Mouse (Mus musculus) brain, embryonic 14.5 days (tissue): ENCODE measurements around the gene Abi3bp. TPM values are rescaled to one million over a fixed set of nuclear protein-coding genes. Genes with fewer than 3 reads are reported as not detected.

ENCODE experiments used
- DNase-seq: peaks from one replicate; pipeline ENCODE4 v3.0.0-alpha.2; 2011; ENCODE audit warnings: low read depth
- CTCF ChIP-seq: fragments of 200-500 bp; IDR thresholded peaks from 2 replicates; pipeline ENCODE4 v1.5.1; 2012; ENCODE audit warnings: inconsistent platforms, mild to moderate bottlenecking, moderate library complexity, borderline replicate concordance; ENCODE audit not compliant: insufficient read depth, insufficient read length; ENCODE audit errors: extremely low read depth
- POLR2A ChIP-seq: fragments of 200-500 bp; IDR thresholded peaks from 2 replicates; pipeline ENCODE4 v1.6.1; 2012; ENCODE audit warnings: mild to moderate bottlenecking, inconsistent platforms, borderline replicate concordance; ENCODE audit not compliant: poor library complexity, insufficient read depth, insufficient read length, severe bottlenecking; ENCODE audit errors: extremely low read depth
- polyA plus RNA-seq: library from polyadenylated mRNA; depleted of rRNA; stranded (reverse); fragments of >200 nt; gene quantifications from 2 replicates; pipeline ENCODE4 v1.2.3, GENCODE M21; 2012

Abi3bp gene
- polyA plus RNA-seq, 1 experiment = 0.57 TPM

- TF ChIP-seq POLR2A = no peak
- TF ChIP-seq CTCF = no peak
- DNase-seq = no peak
These were observed 115.9 kb downstream of the Abi3bp start for GRCm38 (mm10) chr16:56593581-56593980.

GRCm38 (mm10) chr16:56594866-56595265 lies 117.2 kb downstream of the Abi3bp start:
- no peak for DNase-seq
- TF ChIP-seq CTCF (no peak), POLR2A (no peak)

- DNase-seq = no peak
- TF ChIP-seq CTCF (no peak), POLR2A (no peak)
These were observed 120.7 kb downstream of the Abi3bp start for GRCm38 (mm10) chr16:56598427-56598826.

DNA sequence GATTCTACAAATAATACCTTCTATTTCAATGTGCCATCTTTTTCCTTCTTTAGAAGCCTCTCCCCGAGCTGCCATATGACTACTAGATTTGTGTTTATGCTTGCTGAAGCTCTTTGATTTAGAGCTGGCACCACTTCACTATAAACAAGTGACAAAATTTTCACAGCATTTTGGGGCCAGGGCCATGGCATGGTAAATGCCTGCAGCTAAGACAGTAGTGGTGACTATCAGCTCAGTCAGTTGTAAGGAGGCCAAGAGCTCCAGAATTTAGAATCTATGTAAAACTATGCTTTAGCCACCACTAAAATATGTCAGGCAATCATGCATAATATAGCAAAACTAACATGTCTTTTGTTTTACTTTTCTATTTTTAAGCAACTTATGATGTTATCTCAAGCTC lies 124.7 kb downstream of the Abi3bp start:
- TF ChIP-seq CTCF = no peak
- TF ChIP-seq POLR2A = no peak
- peak; percentile 10 for DNase-seq

DNA sequence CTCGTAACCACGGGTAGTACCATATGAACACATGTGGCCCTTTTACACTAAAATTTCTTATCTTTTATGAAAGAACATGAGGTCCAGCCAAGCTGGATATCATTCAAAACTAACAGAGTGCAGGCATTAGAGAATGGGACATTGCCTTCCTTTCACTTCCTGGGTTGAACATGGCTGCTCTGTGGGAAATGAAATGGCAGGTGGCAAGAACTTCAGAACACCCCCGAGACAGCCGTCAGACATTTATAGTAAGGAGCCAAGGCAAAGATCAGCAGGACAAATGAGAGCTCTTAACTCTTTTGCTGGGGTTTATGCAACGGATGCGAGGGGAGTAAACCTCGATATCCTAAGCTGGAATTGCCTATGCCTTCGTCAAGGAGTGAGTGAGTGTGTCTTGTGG lies 132.9 kb downstream of the Abi3bp start:
- DNase-seq = no peak
- TF ChIP-seq CTCF (no peak), POLR2A (no peak)

DNA sequence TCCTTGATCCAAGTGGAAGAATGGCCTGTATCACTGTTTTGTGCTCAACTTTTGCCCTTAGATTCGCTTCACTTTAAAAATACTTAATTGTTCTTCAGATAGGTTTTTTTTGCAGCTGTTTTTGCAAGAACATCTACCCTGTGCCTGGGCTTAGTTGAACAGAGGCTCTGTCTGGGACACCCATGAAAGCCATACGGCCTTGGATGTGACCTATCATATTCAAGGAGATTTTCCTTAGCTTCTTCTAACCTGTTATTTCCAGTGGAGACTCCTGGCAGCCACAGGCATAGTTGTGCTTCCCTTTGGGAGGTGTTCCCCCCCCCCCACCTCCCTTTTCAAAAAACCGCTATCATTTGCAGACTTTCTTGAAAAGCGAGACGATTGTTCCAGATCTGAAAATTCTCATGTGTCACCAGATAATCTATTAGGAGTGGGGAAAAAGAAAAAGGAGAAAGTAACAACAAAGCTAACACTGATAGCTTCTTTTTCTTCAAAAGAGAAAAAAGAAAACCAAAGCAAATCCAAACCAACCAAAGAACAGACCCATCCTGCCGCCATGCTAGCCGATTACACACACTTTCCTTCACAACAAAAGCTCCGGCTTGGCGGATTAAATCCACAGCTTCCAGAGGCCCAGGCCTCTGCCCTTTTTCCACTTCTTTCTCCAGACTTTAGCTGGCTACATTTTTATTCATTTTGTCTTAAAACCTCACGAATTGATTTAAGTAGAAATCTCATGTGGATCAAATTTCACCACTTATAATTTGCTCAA lies 133.6 kb downstream of the Abi3bp start:
- DNase-seq = no peak
- TF ChIP-seq CTCF (no peak), POLR2A (no peak)

GRCm38 (mm10) chr16:56638544-56638943 lies 160.9 kb downstream of the Abi3bp start:
- DNase-seq = no peak
- TF ChIP-seq CTCF (no peak), POLR2A (no peak)

DNA sequence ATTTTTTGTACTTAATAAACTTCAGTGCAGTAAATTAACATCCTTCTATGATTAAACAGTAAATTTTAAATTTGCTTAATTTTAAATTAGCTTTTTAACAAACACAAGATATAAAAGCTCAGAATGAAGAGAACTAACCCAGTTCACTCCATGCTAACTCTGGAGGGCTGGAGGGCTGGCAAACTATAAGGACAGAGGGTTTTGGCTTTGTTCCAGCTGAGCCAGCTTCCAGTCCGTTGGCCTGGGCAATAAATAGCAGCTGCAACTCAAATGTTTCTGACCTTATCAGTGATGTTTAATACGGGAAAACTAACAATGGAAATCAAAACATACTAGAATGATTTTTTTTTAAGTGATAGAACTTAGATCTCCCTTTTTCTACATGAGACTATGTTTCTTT lies 167.6 kb downstream of the Abi3bp start:
- peak; percentile 55 for DNase-seq
- TF ChIP-seq CTCF (no peak), POLR2A (no peak)

GRCm38 (mm10) chr16:56646382-56647172 lies 168.9 kb downstream of the Abi3bp start:
- no peak for DNase-seq
- TF ChIP-seq POLR2A = no peak
- no peak for TF ChIP-seq CTCF

- TF ChIP-seq POLR2A (no peak), CTCF (no peak)
- DNase-seq = no peak
These were observed 177.7 kb downstream of the Abi3bp start for GRCm38 (mm10) chr16:56655193-56655910.

- no peak for DNase-seq
- no peak for TF ChIP-seq CTCF
- no peak for TF ChIP-seq POLR2A
These were observed 181.2 kb downstream of the Abi3bp start for GRCm38 (mm10) chr16:56658866-56659265.

- TF ChIP-seq POLR2A (no peak), CTCF (no peak)
- DNase-seq = no peak
These were observed 191.8 kb downstream of the Abi3bp start for GRCm38 (mm10) chr16:56669520-56669919.
